ENCODE assay signal across 18 mouse cellular contexts in the genomic region with DNA sequence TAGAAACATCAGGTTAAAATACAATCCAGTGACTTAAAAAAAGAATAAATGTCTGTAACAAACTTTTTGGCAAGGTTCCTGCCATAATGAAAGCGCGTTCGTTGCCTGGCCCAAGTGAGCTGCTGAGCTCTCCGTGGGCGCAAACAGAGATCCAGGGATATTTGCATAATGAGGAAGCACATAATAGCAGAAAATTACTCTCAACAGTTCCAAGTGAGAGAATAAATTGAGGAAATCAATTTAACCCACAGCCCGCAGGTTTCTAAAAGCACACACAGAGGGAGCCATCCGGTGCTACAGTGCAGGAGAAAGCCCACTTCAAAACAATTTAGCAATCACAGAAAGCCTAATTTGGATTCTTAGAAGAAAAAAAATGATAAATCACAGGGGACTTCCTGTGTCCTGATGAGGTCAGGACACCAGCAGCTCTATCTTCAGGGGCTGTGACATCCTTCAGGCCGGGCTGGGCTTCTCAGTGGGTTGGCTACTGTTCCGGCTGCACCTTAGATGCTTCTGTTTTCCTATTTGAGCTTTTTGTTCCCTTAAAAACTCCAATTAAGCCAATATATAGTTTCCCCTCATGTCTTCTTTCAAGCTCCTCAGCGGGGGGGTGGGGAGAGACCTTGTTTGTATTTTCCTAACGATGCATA. TPM values are rescaled to one million over a fixed set of nuclear protein-coding genes. Genes with fewer than 3 reads are reported as not detected.
DNase-seq lines count a peak whose midpoint lies in the region; ATAC-seq lines count a peak whose summit lies in the region.
"Had no signal": no experiment of that assay in that cellular context is flagged by ENCODE, and none has a peak within 500 bp of the region (broad histone marks: within the 10 kb centered on the region; RNA-seq: fewer than 3 reads in every experiment).

No protein-coding gene starts in this region.

- H3K9ac ChIP-seq in heart, embryonic 11.5 days (ENCODE audit: low read depth, low read length) = no peak overlapping the region
- H3K9ac ChIP-seq in midbrain, embryonic 14.5 days (replicated peaks; ENCODE audit: low read length) = no peak overlapping the region
- no peak overlapping the region for H3K9ac ChIP-seq in midbrain, embryonic 11.5 days (ENCODE audit: low read length)
- H3K9ac ChIP-seq in forebrain, embryonic 14.5 days (ENCODE audit: low read length) = no peak overlapping the region
- H3K9ac ChIP-seq in midbrain, embryonic 16.5 days (ENCODE audit: low read depth, low read length) = no peak overlapping the region
- H3K9ac ChIP-seq: lung, embryonic 15.5 days had no signal

- no peaks in the 10 kb centered on the region for H3K4me1 ChIP-seq in heart, embryonic 10.5 days
- no peaks in the 10 kb centered on the region for H3K4me1 ChIP-seq in heart, embryonic 11.5 days (ENCODE audit: control insufficient read depth, insufficient read depth, low read length)
- 0 out of 2 replicates have a peak, but pooled peaks cover 3% of the 10 kb centered on the region for H3K4me1 ChIP-seq in midbrain, embryonic 14.5 days (ENCODE audit: control insufficient read depth, insufficient read depth, low read length)
- no peaks in the 10 kb centered on the region for H3K4me1 ChIP-seq in midbrain, embryonic 11.5 days (ENCODE audit: control insufficient read depth, insufficient read depth, low read length)
- H3K4me1 ChIP-seq in forebrain, embryonic 14.5 days (ENCODE audit: control insufficient read depth, insufficient read depth, low read length) = 0 out of 2 replicates have a peak, but pooled peaks cover 6% of the 10 kb centered on the region
- no peaks in the 10 kb centered on the region for H3K4me1 ChIP-seq in midbrain, embryonic 16.5 days (ENCODE audit: control insufficient read depth, insufficient read depth, low read length)
- H3K4me1 ChIP-seq: lung, embryonic 15.5 days; megakaryocyte, embryonic 14.5 days had no signal

- H3K27me3 ChIP-seq in heart, embryonic 10.5 days (ENCODE audit: insufficient read depth, poor library complexity, severe bottlenecking) = no peaks in the 10 kb centered on the region
- H3K27me3 ChIP-seq in heart, embryonic 11.5 days (ENCODE audit: control insufficient read depth, insufficient read depth, low read length) = no peaks in the 10 kb centered on the region
- H3K27me3 ChIP-seq in midbrain, embryonic 14.5 days (ENCODE audit: control insufficient read depth, insufficient read depth, low read length) = no peaks in the 10 kb centered on the region
- H3K27me3 ChIP-seq in midbrain, embryonic 11.5 days (ENCODE audit: control insufficient read depth, insufficient read depth, low read length) = no peaks in the 10 kb centered on the region
- H3K27me3 ChIP-seq in forebrain, embryonic 14.5 days (replicated peaks; ENCODE audit: control insufficient read depth, insufficient read depth, low read length) = no peaks in the 10 kb centered on the region
- no peaks in the 10 kb centered on the region for H3K27me3 ChIP-seq in midbrain, embryonic 16.5 days (ENCODE audit: control insufficient read depth, insufficient read depth, low read depth, low read length)
- H3K27me3 ChIP-seq: lung, embryonic 15.5 days; megakaryocyte, embryonic 14.5 days had no signal

- H3K4me3 ChIP-seq in heart, embryonic 10.5 days = no peak overlapping the region
- H3K4me3 ChIP-seq in heart, embryonic 11.5 days (ENCODE audit: low read depth, low read length) = no peak overlapping the region
- no peak overlapping the region for H3K4me3 ChIP-seq in midbrain, embryonic 14.5 days (replicated peaks; ENCODE audit: low read depth, low read length)
- no peak overlapping the region for H3K4me3 ChIP-seq in midbrain, embryonic 11.5 days (ENCODE audit: low read depth, low read length)
- no peak overlapping the region for H3K4me3 ChIP-seq in forebrain, embryonic 14.5 days (ENCODE audit: low read depth, low read length)
- no peak overlapping the region for H3K4me3 ChIP-seq in midbrain, embryonic 16.5 days (ENCODE audit: low read depth, low read length)
- H3K4me3 ChIP-seq: lung, embryonic 15.5 days; megakaryocyte, embryonic 14.5 days had no signal

- peak; percentile 31 for DNase-seq in heart, embryonic 10.5 days (ENCODE audit: low spot score)
- DNase-seq in midbrain, embryonic 14.5 days = peak; percentile 29
- no peak for DNase-seq in midbrain, embryonic 11.5 days (ENCODE audit: low spot score, missing footprints)
- peak; percentile 85 for DNase-seq in forebrain, embryonic 14.5 days (ENCODE audit: low spot score)
- DNase-seq: adrenal gland, postnatal 14 days; cerebellum, adult 11 months; heart, adult 18-20 months; heart, postnatal 10 days; kidney, postnatal 14 days had no signal

- H3K27ac ChIP-seq in heart, embryonic 10.5 days = no peak overlapping the region
- H3K27ac ChIP-seq in heart, embryonic 11.5 days (ENCODE audit: low read depth, low read length) = no peak overlapping the region
- H3K27ac ChIP-seq in midbrain, embryonic 14.5 days (replicated peaks; ENCODE audit: low read depth, low read length) = 0 out of 2 replicates have a peak overlapping the region, but pooled peaks have one; percentile 13
- no peak overlapping the region for H3K27ac ChIP-seq in midbrain, embryonic 11.5 days (ENCODE audit: low read depth, low read length)
- peak overlapping the region; percentile 48; the same call in 1 of the 2 replicates for H3K27ac ChIP-seq in forebrain, embryonic 14.5 days (ENCODE audit: low read depth, low read length)
- H3K27ac ChIP-seq in midbrain, embryonic 16.5 days (ENCODE audit: low read length) = 0 out of 2 replicates have a peak overlapping the region, but pooled peaks have one; percentile 4
- H3K27ac ChIP-seq: lung, embryonic 15.5 days had no signal

- H3K36me3 ChIP-seq in heart, embryonic 10.5 days = peaks cover 54% of the 10 kb centered on the region
- peaks cover 12% of the 10 kb centered on the region for H3K36me3 ChIP-seq in heart, embryonic 11.5 days (ENCODE audit: control insufficient read depth, insufficient read depth, low read length)
- H3K36me3 ChIP-seq in midbrain, embryonic 14.5 days (ENCODE audit: control insufficient read depth, insufficient read depth, low read length) = peaks cover 48% of the 10 kb centered on the region
- peaks cover 15% of the 10 kb centered on the region for H3K36me3 ChIP-seq in midbrain, embryonic 11.5 days (ENCODE audit: control insufficient read depth, insufficient read depth, low read length)
- H3K36me3 ChIP-seq in forebrain, embryonic 14.5 days (ENCODE audit: control insufficient read depth, insufficient read depth, low read length) = peaks cover 51% of the 10 kb centered on the region
- H3K36me3 ChIP-seq in midbrain, embryonic 16.5 days (ENCODE audit: control insufficient read depth, insufficient read depth, low read length) = peaks cover 11% of the 10 kb centered on the region; the same call in 1 of the 2 replicates

- ATAC-seq in heart, embryonic 11.5 days (replicated peaks; ENCODE audit: insufficient number of reproducible peaks, low FRiP score, low TSS enrichment) = no peak
- no peak for ATAC-seq in midbrain, embryonic 14.5 days (ENCODE audit: low FRiP score, low TSS enrichment)
- no peak for ATAC-seq in midbrain, embryonic 11.5 days (ENCODE audit: low FRiP score)
- ATAC-seq in forebrain, embryonic 14.5 days = peak; percentile 74
- 0 out of 2 replicates have a peak, but pooled peaks have one; percentile 4 for ATAC-seq in midbrain, embryonic 16.5 days
- ATAC-seq in activated CD4-positive, CD25-positive, alpha-beta regulatory T cell, adult 4 months = no peak
- no peak for ATAC-seq in erythroid progenitor cell, adult 5-6 weeks (replicated peaks; ENCODE audit: low FRiP score, poor library complexity, severe bottlenecking)
- ATAC-seq: intestine, postnatal 0 days had no signal

- 91% methylated on average over 11 of the region's 11 CpGs for WGBS in heart, embryonic 10.5 days
- WGBS in heart, embryonic 11.5 days (ENCODE audit: insufficient replicate concordance) = 89% methylated on average over 11 of the region's 11 CpGs
- WGBS in midbrain, embryonic 14.5 days = 67% methylated on average over 11 of the region's 11 CpGs
- 85% methylated on average over 11 of the region's 11 CpGs for WGBS in midbrain, embryonic 11.5 days
- 15% methylated on average over 11 of the region's 11 CpGs for WGBS in forebrain, embryonic 14.5 days
- 48% methylated on average over 11 of the region's 11 CpGs for WGBS in midbrain, embryonic 16.5 days

- no peak overlapping the region for H3K4me2 ChIP-seq in heart, embryonic 11.5 days
- H3K4me2 ChIP-seq in midbrain, embryonic 14.5 days (ENCODE audit: low read length) = no peak overlapping the region
- no peak overlapping the region for H3K4me2 ChIP-seq in midbrain, embryonic 11.5 days
- no peak overlapping the region for H3K4me2 ChIP-seq in forebrain, embryonic 14.5 days (ENCODE audit: low read length)
- H3K4me2 ChIP-seq in midbrain, embryonic 16.5 days (ENCODE audit: low read length) = no peak overlapping the region
- H3K4me2 ChIP-seq: liver, embryonic 11.5 days; lung, embryonic 15.5 days had no signal

- H3K9me3 ChIP-seq in heart, embryonic 10.5 days = no peaks in the 10 kb centered on the region
- no peaks in the 10 kb centered on the region for H3K9me3 ChIP-seq in heart, embryonic 11.5 days (replicated peaks; ENCODE audit: control insufficient read depth, low read length)
- H3K9me3 ChIP-seq in midbrain, embryonic 14.5 days (ENCODE audit: control insufficient read depth, low read length) = no peaks in the 10 kb centered on the region
- no peaks in the 10 kb centered on the region for H3K9me3 ChIP-seq in midbrain, embryonic 11.5 days (ENCODE audit: control insufficient read depth, low read length)
- no peaks in the 10 kb centered on the region for H3K9me3 ChIP-seq in forebrain, embryonic 14.5 days (replicated peaks; ENCODE audit: control insufficient read depth, low read length)
- no peaks in the 10 kb centered on the region for H3K9me3 ChIP-seq in midbrain, embryonic 16.5 days (replicated peaks; ENCODE audit: control insufficient read depth, low read length, poor library complexity, severe bottlenecking)
- H3K9me3 ChIP-seq: lung, embryonic 15.5 days; megakaryocyte, embryonic 14.5 days had no signal

RNA-seq across cellular contexts. Expression of a gene that starts 54.9 kb away (rescaled TPM):
- 0.14 and 0.30 TPM in 2 replicates for polyA plus RNA-seq in heart, embryonic 10.5 days (2016; fragmentation: Nextera tagmentation; extraction: Ambion mirVana)
- 0.43 and 0.72 TPM in 2 replicates for polyA plus RNA-seq in heart, embryonic 11.5 days (2014; fragmentation: Nextera tagmentation; extraction: Ambion mirVana)
- polyA plus RNA-seq in midbrain, embryonic 14.5 days (2014; fragmentation: Nextera tagmentation; extraction: Ambion mirVana) = 23.2 and 23.6 TPM in 2 replicates
- 8.3 and 9.0 TPM in 2 replicates for polyA plus RNA-seq in midbrain, embryonic 11.5 days (2014; fragmentation: Nextera tagmentation; extraction: Ambion mirVana)
- 15.6 and 16.5 TPM in 2 replicates for polyA plus RNA-seq in forebrain, embryonic 14.5 days (2014; fragmentation: Nextera tagmentation; extraction: Ambion mirVana)
- polyA plus RNA-seq in midbrain, embryonic 16.5 days (2015; fragmentation: Nextera tagmentation; extraction: Ambion mirVana) = 25.3 and 28.9 TPM in 2 replicates
- polyA plus RNA-seq in activated CD4-positive, CD25-positive, alpha-beta regulatory T cell, adult 4 months (2017; shearing (Covaris generic)) = not detected
- total RNA-seq in erythroid progenitor cell, adult 5-6 weeks (2015; ENCODE audit: low replicate concordance) = not detected in 2 replicates
- total RNA-seq in erythroid progenitor cell, adult 5-6 weeks (2017; ENCODE audit: low replicate concordance) = not detected in 2 replicates
- total RNA-seq: heart, adult 18-20 months; heart, postnatal 10 days had no signal
- polyA plus RNA-seq: C2C12 had no signal

Comparison
In these comparisons a context has a peak if more than half of its experiments do, and no peak if none do; other contexts are left out.
1. H3K27ac ChIP-seq: peak in midbrain, embryonic 14.5 days (single experiment), forebrain, embryonic 14.5 days (single experiment) and midbrain, embryonic 16.5 days (single experiment); none in heart, embryonic 10.5 days (single experiment), heart, embryonic 11.5 days (single experiment) and midbrain, embryonic 11.5 days (single experiment).
2. ATAC-seq: peak in forebrain, embryonic 14.5 days (single experiment) and midbrain, embryonic 16.5 days (single experiment); none in heart, embryonic 11.5 days (single experiment), midbrain, embryonic 14.5 days (single experiment), midbrain, embryonic 11.5 days (single experiment), activated CD4-positive, CD25-positive, alpha-beta regulatory T cell, adult 4 months (single experiment) and erythroid progenitor cell, adult 5-6 weeks (single experiment).